Mouse (Mus musculus): ENCODE measurements around the gene Maz. TPM values are rescaled to one million over a fixed set of nuclear protein-coding genes. Genes with fewer than 3 reads are reported as not detected.

Maz gene
- polyA plus RNA-seq, 1 experiment from 2014 or later, result 57.9 TPM

- peaks cover 7% of the 10 kb centered on the region for H3K4me1 ChIP-seq (replicated peaks; ENCODE audit: control insufficient read depth, insufficient read depth, low read length)
- 100% methylated on average over 1 of the region's 1 CpGs for WGBS
- ATAC-seq, result no peak
Observed at GRCm38 (mm10) chr7:127030172-127030571, 3.3 kb upstream of the Maz start.

GRCm38 (mm10) chr7:127027885-127028284, 1.0 kb upstream of the Maz start:
- Histone ChIP-seq H3K27ac (ENCODE audit: low read length) (peak overlapping the region; percentile 99), H3K4me2 (ENCODE audit: low read length) (peak overlapping the region; percentile 71), H3K36me3 (ENCODE audit: control insufficient read depth, insufficient read depth) (peaks cover 3% of the 10 kb centered on the region; the same call in 1 of the 2 replicates), H3K9ac (replicated peaks; ENCODE audit: low read depth, low read length) (peak overlapping the region; percentile 92), H3K4me1 (replicated peaks; ENCODE audit: control insufficient read depth, insufficient read depth, low read length) (peaks cover 29% of the 10 kb centered on the region), H3K27me3 (replicated peaks; ENCODE audit: control insufficient read depth, insufficient read depth, low read length) (no peaks in the 10 kb centered on the region), H3K4me3 (replicated peaks; ENCODE audit: low read length) (peak overlapping the region; percentile 60), H3K9me3 (ENCODE audit: control insufficient read depth, low read length) (no peaks in the 10 kb centered on the region)
- peak; percentile 1; the same call in 1 of the 2 replicates for ATAC-seq
- whole genome bisulfite sequencing, result 63% methylated on average over 8 of the region's 8 CpGs

More at GRCm38 (mm10) chr7:127030172-127030571, 3.3 kb upstream of the Maz start:
- Histone ChIP-seq H3K9ac (replicated peaks; ENCODE audit: low read depth, low read length) (no peak overlapping the region), H3K36me3 (ENCODE audit: control insufficient read depth, insufficient read depth) (no peaks in the 10 kb centered on the region; the same call in 1 of the 2 replicates), H3K4me2 (ENCODE audit: low read length) (no peak overlapping the region), H3K27ac (ENCODE audit: low read length) (no peak overlapping the region), H3K27me3 (replicated peaks; ENCODE audit: control insufficient read depth, insufficient read depth, low read length) (no peaks in the 10 kb centered on the region), H3K4me3 (replicated peaks; ENCODE audit: low read length) (no peak overlapping the region), H3K9me3 (ENCODE audit: control insufficient read depth, low read length) (no peaks in the 10 kb centered on the region)

GRCm38 (mm10) chr7:127026616-127026983, 237 bp downstream of the Maz start:
- peak overlapping the region; percentile 60 for H3K4me3 ChIP-seq (replicated peaks; ENCODE audit: low read length)
- no peaks in the 10 kb centered on the region for H3K9me3 ChIP-seq (ENCODE audit: control insufficient read depth, low read length)
- H3K36me3 ChIP-seq (ENCODE audit: control insufficient read depth, insufficient read depth), result peaks cover 7% of the 10 kb centered on the region
- H3K27ac ChIP-seq (ENCODE audit: low read length), result peak overlapping the region; percentile 99
- H3K27me3 ChIP-seq (replicated peaks; ENCODE audit: control insufficient read depth, insufficient read depth, low read length), result no peaks in the 10 kb centered on the region
- H3K4me2 ChIP-seq (ENCODE audit: low read length), result peak overlapping the region; percentile 92; the same call in 1 of the 2 replicates
- peaks cover 40% of the 10 kb centered on the region for H3K4me1 ChIP-seq (replicated peaks; ENCODE audit: control insufficient read depth, insufficient read depth, low read length)
- 5% methylated on average over 7 of the region's 48 CpGs for WGBS
- peak overlapping the region; percentile 92 for H3K9ac ChIP-seq (replicated peaks; ENCODE audit: low read depth, low read length)
- ATAC-seq, result 0 out of 2 replicates have a peak, but pooled peaks have one; percentile 0

GRCm38 (mm10) chr7:127026161-127026600, 656 bp downstream of the Maz start:
- 0% methylated on average over 21 of the region's 48 CpGs for WGBS
- H3K4me3 ChIP-seq (replicated peaks; ENCODE audit: low read length), result peak overlapping the region; percentile 60
- no peaks in the 10 kb centered on the region for H3K27me3 ChIP-seq (replicated peaks; ENCODE audit: control insufficient read depth, insufficient read depth, low read length)
- peak overlapping the region; percentile 99 for H3K27ac ChIP-seq (ENCODE audit: low read length)
- peaks cover 7% of the 10 kb centered on the region for H3K36me3 ChIP-seq (ENCODE audit: control insufficient read depth, insufficient read depth)
- H3K9ac ChIP-seq (replicated peaks; ENCODE audit: low read depth, low read length), result peak overlapping the region; percentile 92
- H3K4me1 ChIP-seq (replicated peaks; ENCODE audit: control insufficient read depth, insufficient read depth, low read length), result peaks cover 45% of the 10 kb centered on the region
- ATAC-seq, result 0 out of 2 replicates have a peak, but pooled peaks have one; percentile 1
- H3K4me2 ChIP-seq (ENCODE audit: low read length), result peak overlapping the region; percentile 92
- H3K9me3 ChIP-seq (ENCODE audit: control insufficient read depth, low read length), result no peaks in the 10 kb centered on the region

GRCm38 (mm10) chr7:127025556-127026160, 1.2 kb downstream of the Maz start:
- Histone ChIP-seq H3K27me3 (replicated peaks; ENCODE audit: control insufficient read depth, insufficient read depth, low read length) (no peaks in the 10 kb centered on the region), H3K4me1 (replicated peaks; ENCODE audit: control insufficient read depth, insufficient read depth, low read length) (peaks cover 48% of the 10 kb centered on the region), H3K27ac (ENCODE audit: low read length) (peak overlapping the region; percentile 99), H3K9me3 (ENCODE audit: control insufficient read depth, low read length) (no peaks in the 10 kb centered on the region), H3K9ac (replicated peaks; ENCODE audit: low read depth, low read length) (peak overlapping the region; percentile 92), H3K4me2 (ENCODE audit: low read length) (peak overlapping the region; percentile 92), H3K4me3 (replicated peaks; ENCODE audit: low read length) (peak overlapping the region; percentile 60), H3K36me3 (ENCODE audit: control insufficient read depth, insufficient read depth) (peaks cover 7% of the 10 kb centered on the region)
- no peak for ATAC-seq
- WGBS, result under 1% methylated on average over 59 of the region's 65 CpGs

- H3K4me1 ChIP-seq (replicated peaks; ENCODE audit: control insufficient read depth, insufficient read depth, low read length), result peaks cover 55% of the 10 kb centered on the region
- H3K27me3 ChIP-seq (replicated peaks; ENCODE audit: control insufficient read depth, insufficient read depth, low read length), result no peaks in the 10 kb centered on the region
- H3K4me2 ChIP-seq (ENCODE audit: low read length), result peak overlapping the region; percentile 92
- H3K36me3 ChIP-seq (ENCODE audit: control insufficient read depth, insufficient read depth), result peaks cover 7% of the 10 kb centered on the region
- H3K9me3 ChIP-seq (ENCODE audit: control insufficient read depth, low read length), result no peaks in the 10 kb centered on the region
- peak overlapping the region; percentile 60 for H3K4me3 ChIP-seq (replicated peaks; ENCODE audit: low read length)
- peak overlapping the region; percentile 92 for H3K9ac ChIP-seq (replicated peaks; ENCODE audit: low read depth, low read length)
- peak; percentile 47 for ATAC-seq
- WGBS, result 1% methylated on average over 30 of the region's 30 CpGs
- H3K27ac ChIP-seq (ENCODE audit: low read length), result peak overlapping the region; percentile 99
Observed at GRCm38 (mm10) chr7:127024755-127025555, 1.9 kb downstream of the Maz start.

- no peaks in the 10 kb centered on the region for H3K9me3 ChIP-seq (ENCODE audit: control insufficient read depth, low read length)
- no peaks in the 10 kb centered on the region for H3K27me3 ChIP-seq (replicated peaks; ENCODE audit: control insufficient read depth, insufficient read depth, low read length)
- 17% methylated on average over 19 of the region's 19 CpGs for WGBS
- H3K36me3 ChIP-seq (ENCODE audit: control insufficient read depth, insufficient read depth), result peaks cover 7% of the 10 kb centered on the region
- H3K4me1 ChIP-seq (replicated peaks; ENCODE audit: control insufficient read depth, insufficient read depth, low read length), result peaks cover 64% of the 10 kb centered on the region
- H3K4me3 ChIP-seq (replicated peaks; ENCODE audit: low read length), result peak overlapping the region; percentile 60
- no peak for ATAC-seq
- H3K27ac ChIP-seq (ENCODE audit: low read length), result 0 out of 2 replicates have a peak overlapping the region, but pooled peaks have one; percentile 4
- peak overlapping the region; percentile 92 for H3K4me2 ChIP-seq (ENCODE audit: low read length)
- H3K9ac ChIP-seq (replicated peaks; ENCODE audit: low read depth, low read length), result peak overlapping the region; percentile 92
Observed at GRCm38 (mm10) chr7:127023896-127024690, 2.7 kb downstream of the Maz start.

GRCm38 (mm10) chr7:127023272-127023691, 3.6 kb downstream of the Maz start:
- no peaks in the 10 kb centered on the region for H3K27me3 ChIP-seq (replicated peaks; ENCODE audit: control insufficient read depth, insufficient read depth, low read length)
- H3K27ac ChIP-seq (ENCODE audit: low read length), result no peak overlapping the region
- peak overlapping the region; percentile 92 for H3K4me2 ChIP-seq (ENCODE audit: low read length)
- H3K9ac ChIP-seq (replicated peaks; ENCODE audit: low read depth, low read length), result peak overlapping the region; percentile 92
- peak overlapping the region; percentile 60 for H3K4me3 ChIP-seq (replicated peaks; ENCODE audit: low read length)
- no peaks in the 10 kb centered on the region for H3K9me3 ChIP-seq (ENCODE audit: control insufficient read depth, low read length)
- WGBS, result 70% methylated on average over 13 of the region's 13 CpGs
- H3K4me1 ChIP-seq (replicated peaks; ENCODE audit: control insufficient read depth, insufficient read depth, low read length), result peaks cover 71% of the 10 kb centered on the region
- peaks cover 7% of the 10 kb centered on the region for H3K36me3 ChIP-seq (ENCODE audit: control insufficient read depth, insufficient read depth)
- no peak for ATAC-seq
